Mouse (Mus musculus): ENCODE results near the gene Nav2. TPM values are rescaled to one million over a fixed set of nuclear protein-coding genes. Genes with fewer than 3 reads are reported as not detected.

Nav2 gene
- polyA plus RNA-seq, 1 experiment from 2014 or later, result 22.5 TPM

- Histone ChIP-seq H3K27ac (replicated peaks; ENCODE audit: low read depth, low read length) (peak overlapping the region; percentile 49), H3K27me3 (ENCODE audit: control insufficient read depth, insufficient read depth, low read length) (no peaks in the 10 kb centered on the region), H3K9me3 (ENCODE audit: control insufficient read depth, low read length) (no peaks in the 10 kb centered on the region), H3K4me1 (ENCODE audit: control insufficient read depth, insufficient read depth, low read length) (peaks cover 7% of the 10 kb centered on the region; the same call in 1 of the 2 replicates), H3K4me3 (replicated peaks; ENCODE audit: low read depth, low read length) (no peak overlapping the region), H3K36me3 (ENCODE audit: control insufficient read depth, insufficient read depth, low read length) (no peaks in the 10 kb centered on the region), H3K9ac (replicated peaks; ENCODE audit: low read length) (no peak overlapping the region), H3K4me2 (ENCODE audit: low read length) (no peak overlapping the region)
- DNase-seq, result peak; percentile 47
- peak; percentile 18; the same call in 1 of the 2 replicates for ATAC-seq (ENCODE audit: low FRiP score, low TSS enrichment)
- WGBS, result 30% methylated on average over 9 of the region's 9 CpGs
Observed at GRCm38 (mm10) chr7:49361465-49362090, 453.1 kb downstream of the Nav2 start.

- no peaks in the 10 kb centered on the region for H3K9me3 ChIP-seq (ENCODE audit: control insufficient read depth, low read length)
- DNase-seq, result no peak
- no peaks in the 10 kb centered on the region for H3K36me3 ChIP-seq (ENCODE audit: control insufficient read depth, insufficient read depth, low read length)
- peaks cover 7% of the 10 kb centered on the region; the same call in 1 of the 2 replicates for H3K4me1 ChIP-seq (ENCODE audit: control insufficient read depth, insufficient read depth, low read length)
- 90% methylated on average over 13 of the region's 13 CpGs for WGBS
- H3K4me2 ChIP-seq (ENCODE audit: low read length), result no peak overlapping the region
- no peak overlapping the region for H3K27ac ChIP-seq (replicated peaks; ENCODE audit: low read depth, low read length)
- H3K4me3 ChIP-seq (replicated peaks; ENCODE audit: low read depth, low read length), result no peak overlapping the region
- H3K9ac ChIP-seq (replicated peaks; ENCODE audit: low read length), result no peak overlapping the region
- H3K27me3 ChIP-seq (ENCODE audit: control insufficient read depth, insufficient read depth, low read length), result no peaks in the 10 kb centered on the region
- ATAC-seq (ENCODE audit: low FRiP score, low TSS enrichment), result no peak
Observed at GRCm38 (mm10) chr7:49364486-49365162, 456.1 kb downstream of the Nav2 start.

- Histone ChIP-seq H3K27me3 (ENCODE audit: control insufficient read depth, insufficient read depth, low read length) (no peaks in the 10 kb centered on the region), H3K36me3 (ENCODE audit: control insufficient read depth, insufficient read depth, low read length) (no peaks in the 10 kb centered on the region), H3K4me3 (replicated peaks; ENCODE audit: low read depth, low read length) (no peak overlapping the region), H3K4me1 (ENCODE audit: control insufficient read depth, insufficient read depth, low read length) (no peaks in the 10 kb centered on the region), H3K9ac (replicated peaks; ENCODE audit: low read length) (no peak overlapping the region), H3K4me2 (ENCODE audit: low read length) (no peak overlapping the region), H3K27ac (replicated peaks; ENCODE audit: low read depth, low read length) (no peak overlapping the region), H3K9me3 (ENCODE audit: control insufficient read depth, low read length) (no peaks in the 10 kb centered on the region)
- ATAC-seq (ENCODE audit: low FRiP score, low TSS enrichment), result no peak
- DNase-seq, result no peak
- 87% methylated on average over 5 of the region's 5 CpGs for WGBS
Observed at GRCm38 (mm10) chr7:49368590-49368989, 460.1 kb downstream of the Nav2 start.

GRCm38 (mm10) chr7:49369006-49369405 is 460.5 kb downstream of the Nav2 start:
- no peaks in the 10 kb centered on the region for H3K4me1 ChIP-seq (ENCODE audit: control insufficient read depth, insufficient read depth, low read length)
- H3K4me3 ChIP-seq (replicated peaks; ENCODE audit: low read depth, low read length), result no peak overlapping the region
- WGBS, result 58% methylated on average over 3 of the region's 3 CpGs

GRCm38 (mm10) chr7:49369809-49370473 is 461.4 kb downstream of the Nav2 start:
- no peaks in the 10 kb centered on the region for H3K36me3 ChIP-seq (ENCODE audit: control insufficient read depth, insufficient read depth, low read length)
- ATAC-seq (ENCODE audit: low FRiP score, low TSS enrichment) (no peak), DNase-seq (no peak)
- WGBS, result 80% methylated on average over 10 of the region's 10 CpGs
- H3K27ac ChIP-seq (replicated peaks; ENCODE audit: low read depth, low read length), result no peak overlapping the region
- no peak overlapping the region for H3K9ac ChIP-seq (replicated peaks; ENCODE audit: low read length)
- H3K9me3 ChIP-seq (ENCODE audit: control insufficient read depth, low read length), result no peaks in the 10 kb centered on the region
- H3K4me3 ChIP-seq (replicated peaks; ENCODE audit: low read depth, low read length), result no peak overlapping the region
- H3K4me1 ChIP-seq (ENCODE audit: control insufficient read depth, insufficient read depth, low read length), result peaks cover 1% of the 10 kb centered on the region; the same call in 1 of the 2 replicates
- H3K27me3 ChIP-seq (ENCODE audit: control insufficient read depth, insufficient read depth, low read length), result no peaks in the 10 kb centered on the region
- no peak overlapping the region for H3K4me2 ChIP-seq (ENCODE audit: low read length)

More at GRCm38 (mm10) chr7:49369006-49369405, 460.5 kb downstream of the Nav2 start:
- ATAC-seq (ENCODE audit: low FRiP score, low TSS enrichment) (no peak), DNase-seq (no peak)
- Histone ChIP-seq H3K9me3 (ENCODE audit: control insufficient read depth, low read length) (no peaks in the 10 kb centered on the region), H3K27me3 (ENCODE audit: control insufficient read depth, insufficient read depth, low read length) (no peaks in the 10 kb centered on the region), H3K4me2 (ENCODE audit: low read length) (no peak overlapping the region), H3K36me3 (ENCODE audit: control insufficient read depth, insufficient read depth, low read length) (no peaks in the 10 kb centered on the region), H3K27ac (replicated peaks; ENCODE audit: low read depth, low read length) (no peak overlapping the region), H3K9ac (replicated peaks; ENCODE audit: low read length) (no peak overlapping the region)

- Histone ChIP-seq H3K4me1 (ENCODE audit: control insufficient read depth, insufficient read depth, low read length) (peaks cover 11% of the 10 kb centered on the region; the same call in 1 of the 2 replicates), H3K27me3 (ENCODE audit: control insufficient read depth, insufficient read depth, low read length) (no peaks in the 10 kb centered on the region), H3K4me2 (ENCODE audit: low read length) (no peak overlapping the region), H3K4me3 (replicated peaks; ENCODE audit: low read depth, low read length) (no peak overlapping the region), H3K36me3 (ENCODE audit: control insufficient read depth, insufficient read depth, low read length) (no peaks in the 10 kb centered on the region), H3K27ac (replicated peaks; ENCODE audit: low read depth, low read length) (no peak overlapping the region), H3K9ac (replicated peaks; ENCODE audit: low read length) (no peak overlapping the region), H3K9me3 (ENCODE audit: control insufficient read depth, low read length) (no peaks in the 10 kb centered on the region)
- 96% methylated on average over 2 of the region's 2 CpGs for WGBS
- DNase-seq, result no peak
- ATAC-seq (ENCODE audit: low FRiP score, low TSS enrichment), result no peak
Observed at GRCm38 (mm10) chr7:49371345-49371744, 462.8 kb downstream of the Nav2 start.

- WGBS, result 83% methylated on average over 7 of the region's 7 CpGs
- ATAC-seq (ENCODE audit: low FRiP score, low TSS enrichment), result no peak
- H3K27me3 ChIP-seq (ENCODE audit: control insufficient read depth, insufficient read depth, low read length), result no peaks in the 10 kb centered on the region
Observed at GRCm38 (mm10) chr7:49371972-49372371, 463.5 kb downstream of the Nav2 start.

GRCm38 (mm10) chr7:49373173-49373572 is 464.7 kb downstream of the Nav2 start:
- Histone ChIP-seq H3K4me2 (ENCODE audit: low read length) (no peak overlapping the region), H3K36me3 (ENCODE audit: control insufficient read depth, insufficient read depth, low read length) (no peaks in the 10 kb centered on the region), H3K27me3 (ENCODE audit: control insufficient read depth, insufficient read depth, low read length) (no peaks in the 10 kb centered on the region), H3K27ac (replicated peaks; ENCODE audit: low read depth, low read length) (no peak overlapping the region), H3K9me3 (ENCODE audit: control insufficient read depth, low read length) (no peaks in the 10 kb centered on the region), H3K9ac (replicated peaks; ENCODE audit: low read length) (no peak overlapping the region), H3K4me3 (replicated peaks; ENCODE audit: low read depth, low read length) (no peak overlapping the region), H3K4me1 (ENCODE audit: control insufficient read depth, insufficient read depth, low read length) (peaks cover 11% of the 10 kb centered on the region; the same call in 1 of the 2 replicates)
- no peak for ATAC-seq (ENCODE audit: low FRiP score, low TSS enrichment)
- 83% methylated on average over 1 of the region's 1 CpGs for WGBS
- no peak for DNase-seq

More at GRCm38 (mm10) chr7:49371972-49372371, 463.5 kb downstream of the Nav2 start:
- Histone ChIP-seq H3K9ac (replicated peaks; ENCODE audit: low read length) (no peak overlapping the region), H3K9me3 (ENCODE audit: control insufficient read depth, low read length) (no peaks in the 10 kb centered on the region), H3K4me3 (replicated peaks; ENCODE audit: low read depth, low read length) (no peak overlapping the region), H3K4me2 (ENCODE audit: low read length) (no peak overlapping the region), H3K36me3 (ENCODE audit: control insufficient read depth, insufficient read depth, low read length) (no peaks in the 10 kb centered on the region), H3K27ac (replicated peaks; ENCODE audit: low read depth, low read length) (no peak overlapping the region), H3K4me1 (ENCODE audit: control insufficient read depth, insufficient read depth, low read length) (peaks cover 11% of the 10 kb centered on the region; the same call in 1 of the 2 replicates)
- no peak for DNase-seq
